Mouse (Mus musculus) left cerebral cortex, adult 2 months (tissue): ENCODE measurements around the gene Pbx2. TPM values are rescaled to one million over a fixed set of nuclear protein-coding genes. Genes with fewer than 3 reads are reported as not detected.

Experiments used
- DNase-seq, 2 experiments: peaks; one replicate each; pipeline ENCODE4 v3.0.0; 2021 to 2022; ENCODE audit warnings: low spot score in 2 of 2, mixed read lengths in 1 of 2; ENCODE audit errors: extremely low spot score in 1 of 2
- H3K27ac ChIP-seq: fragments of 200-600 bp; 2 replicates; pipeline ENCODE4 v1.8.1; 2022
- H3K4me3 ChIP-seq: fragments of 200-600 bp; 2 replicates; pipeline ENCODE4 v1.8.1; 2022
- CTCF ChIP-seq: fragments of 200-600 bp; IDR thresholded peaks from 2 replicates; pipeline ENCODE4 v1.8.1; 2022; ENCODE audit warnings: antibody characterized with exemption, mild to moderate bottlenecking, moderate library complexity
- intact Hi-C: fragments of 180-260 bp; cut with DNase I; formaldehyde crosslinking; loops from one replicate; pipeline ENCODE4 v1.15.1; 2025
- total RNA-seq, 2 experiments: library from RNA; stranded (reverse); gene quantifications; 2 replicates each; pipeline ENCODE4 v1.2.3; 2021

Gene Pbx2
- total RNA-seq, 2 experiments from 2014 or later, result 49.6 to 68.5 TPM

DNA sequence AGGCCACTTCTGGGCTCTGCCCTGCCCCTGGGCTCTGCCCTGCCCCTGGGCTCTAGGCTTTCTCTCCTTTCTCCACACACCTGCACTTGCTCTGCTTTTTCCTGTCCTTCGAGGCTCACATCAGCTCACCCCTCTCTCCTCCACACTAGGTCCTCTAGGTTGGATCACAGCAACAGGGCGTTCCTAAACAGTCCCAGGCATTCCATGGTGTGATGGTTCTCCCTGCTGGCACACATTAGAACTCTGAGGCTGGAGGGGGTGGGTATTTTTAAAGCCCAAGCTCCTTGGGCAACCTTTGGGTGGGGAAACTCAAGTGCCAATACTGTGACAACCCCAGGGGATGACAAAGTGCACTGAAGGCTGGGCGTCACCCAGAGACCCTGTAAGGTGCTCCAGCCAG lies 46.4 kb downstream of the Pbx2 start:
- no peak for TF ChIP-seq CTCF
- Histone ChIP-seq H3K27ac (no peak overlapping the region), H3K4me3 (no peak overlapping the region)
- intact Hi-C loops, result no loop called here
- no peak for DNase-seq

DNA sequence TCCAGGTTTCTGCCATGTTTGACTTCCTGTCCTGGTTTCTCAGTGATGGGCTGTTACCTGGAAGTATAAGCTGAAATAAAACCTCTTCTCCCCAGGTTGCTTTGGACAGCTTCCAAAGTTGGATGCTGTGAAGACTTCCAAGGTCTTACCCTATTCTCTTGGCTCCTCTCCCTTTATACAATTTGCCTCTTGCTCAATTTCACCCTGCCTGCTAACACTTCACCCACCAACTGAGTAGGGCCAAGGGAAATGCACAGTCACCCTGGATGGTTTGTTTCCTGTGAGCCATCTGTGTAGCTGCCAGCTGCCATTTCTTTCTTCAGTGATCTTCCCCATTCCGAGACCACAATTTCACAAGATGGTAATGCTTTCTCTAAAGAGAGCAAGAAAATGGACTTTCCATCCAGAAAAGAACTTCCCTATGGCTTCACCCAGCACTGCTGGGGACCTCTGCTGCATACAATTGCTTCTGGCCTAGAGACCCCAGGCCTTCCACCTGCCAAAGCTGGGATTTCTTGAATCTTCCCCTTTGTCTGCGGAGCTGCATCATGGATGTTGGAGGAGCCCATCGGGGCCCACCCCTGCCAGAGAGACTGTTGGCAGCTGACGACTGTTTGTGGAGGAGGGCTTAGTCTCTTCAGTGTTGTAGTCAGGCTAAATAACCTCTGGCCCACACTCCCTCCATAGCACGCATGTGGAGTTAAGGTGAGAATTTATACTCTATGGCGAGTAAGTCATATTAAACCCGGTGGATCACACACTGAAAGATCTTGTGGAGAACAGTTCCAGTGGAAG lies 48.6 kb downstream of the Pbx2 start:
- Histone ChIP-seq H3K27ac (peak overlapping the region; percentile 38; the same call in 1 of the 2 replicates), H3K4me3 (no peak overlapping the region)
- TF ChIP-seq CTCF, result no peak
- intact Hi-C loops, result no loop called here
- no peak for DNase-seq

- intact Hi-C loops, result no loop called here
- TF ChIP-seq CTCF, result peak; percentile 3; the same call in 1 of the 2 replicates
- no peak for DNase-seq
- no peak overlapping the region for H3K4me3 ChIP-seq
- peak overlapping the region; percentile 69 for H3K27ac ChIP-seq
Measured at GRCm38 (mm10) chr17:34640778-34641601, 49.9 kb downstream of the Pbx2 start.

DNA sequence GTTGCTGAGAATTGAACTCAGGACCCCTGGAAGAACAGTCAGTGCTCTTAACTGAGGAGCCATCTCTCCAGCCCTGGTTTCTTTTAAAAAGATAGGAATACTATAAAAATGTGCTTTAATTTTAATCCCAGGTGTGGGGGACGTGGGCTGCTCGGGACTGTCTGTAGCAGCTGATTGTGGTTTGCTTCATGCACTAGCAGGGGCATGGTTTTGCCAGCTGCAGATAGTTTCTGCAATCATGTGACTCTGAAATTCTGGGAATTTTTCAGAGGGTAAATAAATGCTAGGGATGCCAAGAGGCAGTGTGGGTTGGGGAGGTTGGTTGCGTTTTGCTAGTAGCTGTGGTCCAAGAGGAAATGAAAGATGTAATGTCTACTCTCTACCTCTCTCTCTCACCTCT lies 50.9 kb downstream of the Pbx2 start:
- 0 out of 2 replicates have a peak overlapping the region, but pooled peaks have one; percentile 69 for H3K27ac ChIP-seq

GRCm38 (mm10) chr17:34643379-34643778 lies 52.3 kb downstream of the Pbx2 start:
- no peak for DNase-seq
- no peak for TF ChIP-seq CTCF
- no peak overlapping the region for H3K4me3 ChIP-seq
- H3K27ac ChIP-seq, result no peak overlapping the region
- intact Hi-C loops, result no loop called here

More for the DNA sequence above, 50.9 kb downstream of the Pbx2 start:
- intact Hi-C loops, result no loop called here
- no peak for TF ChIP-seq CTCF
- no peak overlapping the region for H3K4me3 ChIP-seq
- DNase-seq, result no peak

GRCm38 (mm10) chr17:34643944-34644343 lies 52.9 kb downstream of the Pbx2 start:
- intact Hi-C loops, result loop anchor here (1.0 kb wide), 1 partner anchor 17 kb away; no protein-coding TSS in a partner anchor
- no peak for DNase-seq
- H3K4me3 ChIP-seq, result no peak overlapping the region
- no peak for TF ChIP-seq CTCF
- H3K27ac ChIP-seq, result peak overlapping the region; percentile 60

DNA sequence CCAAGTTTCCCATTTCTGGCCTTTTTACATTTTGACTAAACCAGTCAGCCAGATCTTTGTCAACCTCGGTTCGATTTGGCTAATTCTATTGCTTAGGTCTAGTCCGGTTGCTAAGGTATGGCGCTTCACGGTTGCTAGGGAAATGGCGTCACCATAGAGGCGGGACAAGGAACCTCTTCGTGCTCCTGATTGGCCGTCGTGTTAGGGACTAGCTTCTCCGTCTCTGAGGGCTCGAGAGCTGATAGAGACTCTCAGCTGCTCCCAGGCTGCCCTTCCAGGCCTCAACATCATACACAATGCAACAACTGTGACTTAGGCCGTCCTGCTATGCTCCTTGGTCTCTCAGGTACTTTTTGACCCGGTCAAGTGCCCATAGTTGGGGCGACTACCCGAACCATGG lies 53.5 kb downstream of the Pbx2 start, which contains the start of gene Fkbpl:
TSS of gene Fkbpl (plus strand) at position 157 of the 400 bp plus-strand sequence.
- no peak for TF ChIP-seq CTCF
- H3K4me3 ChIP-seq, result peak within 1 kb of the TSS; percentile 64
- H3K27ac ChIP-seq, result peak within 1 kb of the TSS; percentile 81
- peak; percentile 94 for DNase-seq
- intact Hi-C loops, result loop anchor here (1.0 kb wide), 1 partner anchor 17 kb away; no protein-coding TSS in a partner anchor

- DNase-seq, result no peak
- Histone ChIP-seq H3K27ac (peak overlapping the region; percentile 81), H3K4me3 (peak overlapping the region; percentile 64)
- intact Hi-C loops, result no loop called here
- TF ChIP-seq CTCF, result no peak
Measured at GRCm38 (mm10) chr17:34645256-34645829, 54.3 kb downstream of the Pbx2 start.

DNA sequence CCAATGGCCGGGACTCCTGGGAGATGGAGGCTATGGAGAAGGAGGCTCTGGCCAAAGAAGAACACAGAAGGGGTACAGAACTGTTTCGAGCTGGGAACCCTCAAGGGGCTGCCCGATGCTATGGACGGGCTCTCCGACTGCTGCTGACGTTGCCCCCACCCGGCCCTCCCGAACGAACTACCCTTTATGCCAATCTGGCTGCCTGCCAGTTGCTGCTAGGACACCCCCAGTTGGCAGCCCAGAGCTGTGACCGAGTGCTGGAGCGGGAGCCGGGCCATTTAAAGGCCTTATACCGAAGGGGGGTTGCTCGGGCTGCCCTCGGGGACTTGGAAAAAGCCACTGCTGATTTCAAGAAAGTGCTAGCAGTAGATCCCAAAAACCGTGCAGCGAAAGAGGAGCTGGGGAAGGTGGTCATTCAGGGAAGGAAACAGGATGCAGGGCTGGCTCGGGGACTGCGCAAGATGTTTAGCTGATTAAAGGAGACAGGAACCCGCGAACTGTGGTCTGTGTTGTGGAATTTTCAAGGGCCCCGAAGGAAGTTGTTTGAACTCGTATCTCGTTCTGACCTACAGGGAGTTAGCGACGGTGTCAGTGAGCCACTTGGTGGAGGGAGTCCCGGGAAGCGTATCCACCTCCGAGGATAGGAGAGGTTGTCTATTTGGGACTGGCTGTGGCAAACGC lies 54.9 kb downstream of the Pbx2 start:
- TF ChIP-seq CTCF, result no peak
- H3K27ac ChIP-seq, result no peak overlapping the region
- H3K4me3 ChIP-seq, result no peak overlapping the region
- DNase-seq, result no peak
- intact Hi-C loops, result no loop called here

Other genes with a start within 250 kb of the Pbx2 start
- under 1 TPM; 0.65 to 0.68 TPM for gene Btnl2, start 236.4 kb upstream of the Pbx2 start, total RNA-seq
- gene Btnl1, start 214.1 kb upstream of the Pbx2 start, total RNA-seq, result not detected
- 1 to 10 TPM; 2.5 to 4.4 TPM for gene BC051142, start 192.4 kb upstream of the Pbx2 start, total RNA-seq
- not detected for gene Btnl4, start 113.9 kb upstream of the Pbx2 start, total RNA-seq
- gene Btnl6, start 73.9 kb upstream of the Pbx2 start, total RNA-seq, result not detected
- gene Notch4, start 27.0 kb upstream of the Pbx2 start, total RNA-seq, result 10 to 100 TPM in 1 of 2 experiments, 1 to 10 TPM in 1; 9.1 to 18.3 TPM
- gene Gpsm3, start 1.5 kb upstream of the Pbx2 start, total RNA-seq, result 1 to 10 TPM; 1.8 to 3.3 TPM
- gene Ager, start 6.6 kb downstream of the Pbx2 start, total RNA-seq, result 1 to 10 TPM in 1 of 2 experiments, under 1 TPM in 1; 0.47 to 1.2 TPM
- gene Rnf5, start 12.4 kb downstream of the Pbx2 start, total RNA-seq, result 10 to 100 TPM; 70.7 to 71.5 TPM
- gene Agpat1, start 13.0 kb downstream of the Pbx2 start, total RNA-seq, result 100 to 1,000 TPM; 156 to 166 TPM
- 1 to 10 TPM; 2.9 to 3.5 TPM for gene Egfl8, start 24.7 kb downstream of the Pbx2 start, total RNA-seq
- gene Ppt2, start 37.2 kb downstream of the Pbx2 start, total RNA-seq, result 10 to 100 TPM; 47.3 to 48.6 TPM
- 100 to 1,000 TPM; 172 to 205 TPM for gene Prrt1, start 38.3 kb downstream of the Pbx2 start, total RNA-seq
- 10 to 100 TPM; 10.9 to 16.9 TPM for gene Fkbpl, start 53.5 kb downstream of the Pbx2 start, total RNA-seq
- gene Atf6b, start 55.9 kb downstream of the Pbx2 start, total RNA-seq, result 10 to 100 TPM; 64.3 to 66.4 TPM
- 1 to 10 TPM; 1.5 to 2.4 TPM for gene Tnxb, start 79.3 kb downstream of the Pbx2 start, total RNA-seq
- 10 to 100 TPM; 10.8 to 11.2 TPM for gene C4b, start 152.6 kb downstream of the Pbx2 start, total RNA-seq
- not detected for gene Cyp21a1, start 213.3 kb downstream of the Pbx2 start, total RNA-seq
- gene Stk19, start 245.7 kb downstream of the Pbx2 start, total RNA-seq, result 10 to 100 TPM; 54.8 to 61.5 TPM
- 10 to 100 TPM; 33.6 to 41.4 TPM for gene Dxo, start 245.8 kb downstream of the Pbx2 start, total RNA-seq